Mouse (Mus musculus): ENCODE measurements around the gene Peak1. TPM values are rescaled to one million over a fixed set of nuclear protein-coding genes. Genes with fewer than 3 reads are reported as not detected.
"Not testable (repeated sequence)": the region's sequence is repeated elsewhere in the genome, so short reads cannot be mapped to it uniquely, and the experiment has no call there.

The Peak1 gene
- polyA plus RNA-seq, 1 experiment = 8.2 TPM

- no peaks in the 10 kb centered on the region for H3K27me3 ChIP-seq (ENCODE audit: control insufficient read depth, insufficient read depth, low read length)
- 94% methylated on average over 7 of the region's 7 CpGs for WGBS
- H3K4me1 ChIP-seq (ENCODE audit: control insufficient read depth, insufficient read depth, insufficient read length) = no peaks in the 10 kb centered on the region
- no peak for DNase-seq (ENCODE audit: low read depth in 1 of 2, low spot score in 2 of 2)
- no peak for TF ChIP-seq POLR2A (IDR thresholded peaks at IDR 0.05; ENCODE audit: low read depth, low read length)
- H3K36me3 ChIP-seq (ENCODE audit: control insufficient read depth, insufficient read depth, low read length) = peaks cover 10% of the 10 kb centered on the region
- no peak overlapping the region for H3K4me3 ChIP-seq (ENCODE audit: extremely low read depth, insufficient read depth, insufficient read length)
- H3K27ac ChIP-seq (ENCODE audit: insufficient read depth, low read length) = no peak overlapping the region
Measured at GRCm38 (mm10) chr9:56227626-56228025, 190.2 kb downstream of the Peak1 start.

GRCm38 (mm10) chr9:56223429-56224051 lies 194.3 kb downstream of the Peak1 start:
- H3K27ac ChIP-seq (ENCODE audit: insufficient read depth, low read length); H3K4me3 ChIP-seq (ENCODE audit: extremely low read depth, insufficient read depth, insufficient read length); H3K27me3 ChIP-seq (ENCODE audit: control insufficient read depth, insufficient read depth, low read length); H3K4me1 ChIP-seq (ENCODE audit: control insufficient read depth, insufficient read depth, insufficient read length): not testable (repeated sequence)
- DNase-seq (ENCODE audit: low read depth in 1 of 2, low spot score in 2 of 2) = peak in 1 of 2 experiments; percentile 44
- 72% methylated on average over 45 of the region's 45 CpGs for WGBS
- peaks cover 10% of the 10 kb centered on the region for H3K36me3 ChIP-seq (ENCODE audit: control insufficient read depth, insufficient read depth, low read length)

- no peak for TF ChIP-seq POLR2A (IDR thresholded peaks at IDR 0.05; ENCODE audit: low read depth, low read length)
- no peak for TF ChIP-seq CTCF (IDR thresholded peaks at IDR 0.05; ENCODE audit: extremely low read depth, insufficient read depth, insufficient read length, insufficient replicate concordance)
- no peak for DNase-seq (ENCODE audit: low read depth in 1 of 2, low spot score in 2 of 2)
- Histone ChIP-seq H3K4me1 (ENCODE audit: control insufficient read depth, insufficient read depth, insufficient read length) (no peaks in the 10 kb centered on the region; the same call in 1 of the 2 replicates), H3K4me3 (ENCODE audit: extremely low read depth, insufficient read depth, insufficient read length) (no peak overlapping the region), H3K27ac (ENCODE audit: insufficient read depth, low read length) (no peak overlapping the region), H3K36me3 (ENCODE audit: control insufficient read depth, insufficient read depth, low read length) (no peaks in the 10 kb centered on the region), H3K27me3 (ENCODE audit: control insufficient read depth, insufficient read depth, low read length) (no peaks in the 10 kb centered on the region)
- 69% methylated on average over 2 of the region's 2 CpGs for WGBS
Measured at GRCm38 (mm10) chr9:56218860-56219259, 199.0 kb downstream of the Peak1 start.

GRCm38 (mm10) chr9:56218043-56218442 lies 199.8 kb downstream of the Peak1 start:
- no peak overlapping the region for H3K27ac ChIP-seq (ENCODE audit: insufficient read depth, low read length)
- no peaks in the 10 kb centered on the region; the same call in 1 of the 2 replicates for H3K4me1 ChIP-seq (ENCODE audit: control insufficient read depth, insufficient read depth, insufficient read length)
- H3K27me3 ChIP-seq (ENCODE audit: control insufficient read depth, insufficient read depth, low read length) = no peaks in the 10 kb centered on the region
- no peaks in the 10 kb centered on the region for H3K36me3 ChIP-seq (ENCODE audit: control insufficient read depth, insufficient read depth, low read length)
- WGBS = 82% methylated on average over 2 of the region's 2 CpGs
- TF ChIP-seq CTCF (IDR thresholded peaks at IDR 0.05; ENCODE audit: extremely low read depth, insufficient read depth, insufficient read length, insufficient replicate concordance) (no peak), POLR2A (IDR thresholded peaks at IDR 0.05; ENCODE audit: low read depth, low read length) (no peak)
- no peak for DNase-seq (ENCODE audit: low read depth in 1 of 2, low spot score in 2 of 2)
- H3K4me3 ChIP-seq (ENCODE audit: extremely low read depth, insufficient read depth, insufficient read length) = no peak overlapping the region

- 90% methylated on average over 1 of the region's 1 CpGs for WGBS
Measured at GRCm38 (mm10) chr9:56217386-56217785, 200.5 kb downstream of the Peak1 start.

GRCm38 (mm10) chr9:56213451-56214291 lies 204.2 kb downstream of the Peak1 start:
- no peaks in the 10 kb centered on the region for H3K4me1 ChIP-seq (ENCODE audit: control insufficient read depth, insufficient read depth, insufficient read length)
- no peaks in the 10 kb centered on the region for H3K36me3 ChIP-seq (ENCODE audit: control insufficient read depth, insufficient read depth, low read length)
- no peak overlapping the region for H3K27ac ChIP-seq (ENCODE audit: insufficient read depth, low read length)
- TF ChIP-seq POLR2A (IDR thresholded peaks at IDR 0.05; ENCODE audit: low read depth, low read length) (no peak), CTCF (IDR thresholded peaks at IDR 0.05; ENCODE audit: extremely low read depth, insufficient read depth, insufficient read length, insufficient replicate concordance) (peak; percentile 42; the same call in 1 of the 2 replicates)
- no peak overlapping the region for H3K4me3 ChIP-seq (ENCODE audit: extremely low read depth, insufficient read depth, insufficient read length)
- 64% methylated on average over 11 of the region's 11 CpGs for WGBS
- peak in 1 of 2 experiments; percentile 20 for DNase-seq (ENCODE audit: low read depth in 1 of 2, low spot score in 2 of 2)
- no peaks in the 10 kb centered on the region for H3K27me3 ChIP-seq (ENCODE audit: control insufficient read depth, insufficient read depth, low read length)

More at GRCm38 (mm10) chr9:56217386-56217785, 200.5 kb downstream of the Peak1 start:
- no peaks in the 10 kb centered on the region; the same call in 1 of the 2 replicates for H3K4me1 ChIP-seq (ENCODE audit: control insufficient read depth, insufficient read depth, insufficient read length)
- no peaks in the 10 kb centered on the region for H3K27me3 ChIP-seq (ENCODE audit: control insufficient read depth, insufficient read depth, low read length)
- no peaks in the 10 kb centered on the region for H3K36me3 ChIP-seq (ENCODE audit: control insufficient read depth, insufficient read depth, low read length)
- no peak overlapping the region for H3K4me3 ChIP-seq (ENCODE audit: extremely low read depth, insufficient read depth, insufficient read length)
- TF ChIP-seq POLR2A (IDR thresholded peaks at IDR 0.05; ENCODE audit: low read depth, low read length) (no peak), CTCF (IDR thresholded peaks at IDR 0.05; ENCODE audit: extremely low read depth, insufficient read depth, insufficient read length, insufficient replicate concordance) (no peak)
- DNase-seq (ENCODE audit: low read depth in 1 of 2, low spot score in 2 of 2) = no peak
- H3K27ac ChIP-seq (ENCODE audit: insufficient read depth, low read length) = no peak overlapping the region

GRCm38 (mm10) chr9:56208817-56209216 lies 209.1 kb downstream of the Peak1 start:
- TF ChIP-seq CTCF (IDR thresholded peaks at IDR 0.05; ENCODE audit: extremely low read depth, insufficient read depth, insufficient read length, insufficient replicate concordance) = no peak
- TF ChIP-seq POLR2A (IDR thresholded peaks at IDR 0.05; ENCODE audit: low read depth, low read length) = no peak
- H3K27me3 ChIP-seq (ENCODE audit: control insufficient read depth, insufficient read depth, low read length) = no peaks in the 10 kb centered on the region
- H3K4me3 ChIP-seq (ENCODE audit: extremely low read depth, insufficient read depth, insufficient read length) = no peak overlapping the region
- 70% methylated on average over 8 of the region's 8 CpGs for WGBS
- no peak overlapping the region for H3K27ac ChIP-seq (ENCODE audit: insufficient read depth, low read length)
- DNase-seq (ENCODE audit: low read depth in 1 of 2, low spot score in 2 of 2) = no peak
- H3K4me1 ChIP-seq (ENCODE audit: control insufficient read depth, insufficient read depth, insufficient read length) = no peaks in the 10 kb centered on the region; the same call in 1 of the 2 replicates
- peaks cover 6% of the 10 kb centered on the region for H3K36me3 ChIP-seq (ENCODE audit: control insufficient read depth, insufficient read depth, low read length)
